Mouse (Mus musculus) heart, postnatal 0 days (tissue): ENCODE data around the gene Eif2a. TPM values are rescaled to one million over a fixed set of nuclear protein-coding genes. Genes with fewer than 3 reads are reported as not detected.
A peak's percentile ranks its signal among the peaks of the same experiment; 100 is the strongest.

Experiments used
- ATAC-seq: fragments of 200-750 bp; cut with Nextera tagmentation; 2 replicates; pipeline ENCODE4 v1.8.0; 2017; ENCODE audit warnings: low read depth, moderate number of reproducible peaks, moderate library complexity; ENCODE audit not compliant: insufficient read depth
- DNase-seq: peaks from one replicate; pipeline ENCODE4 v3.0.0-alpha.2; 2016; ENCODE audit warnings: low spot score
- H3K27ac ChIP-seq: fragments of 300-500 bp; sonication (generic); 2 replicates; pipeline ENCODE4 v1.5.1; 2014; ENCODE audit warnings: low read depth, mild to moderate bottlenecking
- H3K27me3 ChIP-seq: fragments of 300-500 bp; sonication (generic); 2 replicates; pipeline ENCODE4 v1.6.1; 2014; ENCODE audit warnings: low read length, mixed read lengths; ENCODE audit not compliant: control insufficient read depth, insufficient read depth
- H3K36me3 ChIP-seq: fragments of 300-500 bp; sonication (generic); replicated peaks from 2 replicates; pipeline ENCODE4 v1.6.1; 2014; ENCODE audit warnings: low read length, mixed read lengths; ENCODE audit not compliant: control insufficient read depth, insufficient read depth
- H3K4me1 ChIP-seq: fragments of 300-500 bp; sonication (generic); 2 replicates; pipeline ENCODE4 v1.6.1; 2014; ENCODE audit warnings: antibody characterized with exemption; ENCODE audit not compliant: control insufficient read depth, insufficient read depth
- H3K4me2 ChIP-seq: fragments of 300-500 bp; sonication (generic); 2 replicates; pipeline ENCODE4 v1.6.1; 2014; ENCODE audit warnings: low read depth, mild to moderate bottlenecking, low read length, moderate library complexity
- H3K4me3 ChIP-seq: fragments of 300-500 bp; sonication (generic); 2 replicates; pipeline ENCODE4 v1.5.1; 2014; ENCODE audit warnings: low read depth, low read length
- H3K9ac ChIP-seq: fragments of 300-500 bp; sonication (generic); replicated peaks from 2 replicates; pipeline ENCODE4 v1.6.1; 2014; ENCODE audit warnings: low read depth, low read length, mixed read lengths
- H3K9me3 ChIP-seq: fragments of 300-500 bp; sonication (generic); replicated peaks from 2 replicates; pipeline ENCODE4 v1.6.1; 2016; ENCODE audit warnings: low read length; ENCODE audit not compliant: control insufficient read depth
- CTCF ChIP-seq: IDR thresholded peaks from 2 replicates; pipeline ENCODE4 v1.5.1; 2016; ENCODE audit warnings: antibody characterized with exemption, control low read depth, low read depth
- EP300 ChIP-seq: IDR thresholded peaks from 2 replicates; pipeline ENCODE4 v1.6.1; 2016; ENCODE audit warnings: antibody characterized with exemption, low read depth
- WGBS: fragments of 180-500 bp; shearing (Covaris S2); extraction: QIAGEN DNeasy Blood & Tissue Kit; methylation state at CpG from one replicate; pipeline ENCODE4 v1.1.7; 2014; 5-methylcytosine and 5-hydroxymethylcytosine counted together
- polyA plus RNA-seq: library from polyadenylated mRNA; unstranded; fragments of >200 nt; fragmentation: Nextera tagmentation; extraction: Ambion mirVana; gene quantifications from 2 replicates; pipeline ENCODE4 v1.2.1, GENCODE M21; 2015
- total RNA-seq: library from RNA; depleted of rRNA; stranded (reverse); fragments of >200 nt; gene quantifications from 2 replicates; pipeline ENCODE4 v1.2.3, GENCODE M21; 2014; ENCODE audit warnings: low replicate concordance

The Eif2a gene
- total and polyA plus RNA-seq, 2 experiments from 2014 or later, result 27.6 to 45.3 TPM

- TF ChIP-seq EP300 (no peak), CTCF (no peak)
- peak; percentile 96 for DNase-seq
- Histone ChIP-seq H3K4me3 (peak within 1 kb of the TSS; percentile 80), H3K27me3 (no peaks in the 10 kb centered on the region), H3K9ac (peak within 1 kb of the TSS; percentile 94), H3K36me3 (0 out of 2 replicates have a peak, but pooled peaks cover 7% of the 10 kb centered on the region), H3K4me2 (peak within 1 kb of the TSS; percentile 70), H3K9me3 (no peaks in the 10 kb centered on the region), H3K27ac (peak within 1 kb of the TSS; percentile 98), H3K4me1 (peaks cover 8% of the 10 kb centered on the region)
- 2% methylated on average over 58 of the region's 59 CpGs for WGBS
- ATAC-seq, result peak; percentile 95
Measured at GRCm38 (mm10) chr3:58576137-58577066, 50.8 kb downstream of the Eif2a start, which contains the start of gene Selenot. Gene Selenot, plus strand, starts transcription at chr3:58576636.

- DNase-seq (peak; percentile 25), ATAC-seq (peak; percentile 68)
- Histone ChIP-seq H3K4me3 (peak overlapping the region; percentile 80), H3K27me3 (no peaks in the 10 kb centered on the region), H3K4me1 (peaks cover 15% of the 10 kb centered on the region), H3K9ac (peak overlapping the region; percentile 94), H3K36me3 (0 out of 2 replicates have a peak, but pooled peaks cover 7% of the 10 kb centered on the region), H3K9me3 (no peaks in the 10 kb centered on the region), H3K4me2 (peak overlapping the region; percentile 70), H3K27ac (peak overlapping the region; percentile 98)
- WGBS, result under 1% methylated on average over 35 of the region's 36 CpGs
- TF ChIP-seq EP300 (no peak), CTCF (no peak)
Measured at GRCm38 (mm10) chr3:58577067-58577503, 51.5 kb downstream of the Eif2a start.

- Histone ChIP-seq H3K4me1 (peaks cover 20% of the 10 kb centered on the region), H3K36me3 (0 out of 2 replicates have a peak, but pooled peaks cover 7% of the 10 kb centered on the region), H3K4me3 (peak overlapping the region; percentile 80), H3K9ac (peak overlapping the region; percentile 94), H3K9me3 (no peaks in the 10 kb centered on the region), H3K27ac (peak overlapping the region; percentile 98), H3K4me2 (peak overlapping the region; percentile 70), H3K27me3 (no peaks in the 10 kb centered on the region)
- ATAC-seq, result no peak
- 10% methylated on average over 8 of the region's 8 CpGs for WGBS
- TF ChIP-seq CTCF, result no peak
- DNase-seq, result peak; percentile 23
Measured at GRCm38 (mm10) chr3:58577506-58578050, 52.0 kb downstream of the Eif2a start.

- no peak overlapping the region for H3K9ac ChIP-seq
- peak overlapping the region; percentile 25; the same call in 1 of the 2 replicates for H3K27ac ChIP-seq
- H3K4me2 ChIP-seq, result no peak overlapping the region
- 77% methylated on average over 4 of the region's 4 CpGs for WGBS
- DNase-seq (no peak), ATAC-seq (no peak)
- no peaks in the 10 kb centered on the region for H3K27me3 ChIP-seq
- H3K9me3 ChIP-seq, result no peaks in the 10 kb centered on the region
- no peak for TF ChIP-seq CTCF
- no peak for TF ChIP-seq EP300
- H3K4me3 ChIP-seq, result no peak overlapping the region
- peaks cover 28% of the 10 kb centered on the region for H3K4me1 ChIP-seq
- H3K36me3 ChIP-seq, result peaks cover 12% of the 10 kb centered on the region; the same call in 1 of the 2 replicates
Measured at GRCm38 (mm10) chr3:58581530-58581929, 55.9 kb downstream of the Eif2a start.

GRCm38 (mm10) chr3:58582297-58582696, 56.7 kb downstream of the Eif2a start:
- H3K4me3 ChIP-seq, result no peak overlapping the region
- no peak overlapping the region for H3K27ac ChIP-seq
- no peak for DNase-seq
- 38% methylated on average over 5 of the region's 5 CpGs for WGBS
- TF ChIP-seq CTCF, result no peak
- TF ChIP-seq EP300, result no peak
- H3K36me3 ChIP-seq, result peaks cover 18% of the 10 kb centered on the region; the same call in 1 of the 2 replicates
- no peak for ATAC-seq
- H3K4me2 ChIP-seq, result no peak overlapping the region
- peaks cover 28% of the 10 kb centered on the region for H3K4me1 ChIP-seq
- no peaks in the 10 kb centered on the region for H3K9me3 ChIP-seq
- no peak overlapping the region for H3K9ac ChIP-seq
- H3K27me3 ChIP-seq, result no peaks in the 10 kb centered on the region
